Mouse (Mus musculus) small intestine, adult 2 months (tissue): Measurements from ENCODE around the gene Ddx19b. TPM values are rescaled to one million over a fixed set of nuclear protein-coding genes. Genes with fewer than 3 reads are reported as not detected.

Experiments
- H3K27ac ChIP-seq: fragments of 200-500 bp; 2 replicates; pipeline ENCODE4 v1.5.1; 2012; ENCODE audit warnings: low read depth, low read length, control low read depth, inconsistent platforms; ENCODE audit not compliant: insufficient read depth
- H3K27me3 ChIP-seq: fragments of 200-500 bp; 2 replicates; pipeline ENCODE4 v1.6.1; 2012; ENCODE audit warnings: mild to moderate bottlenecking, moderate library complexity, low read length, inconsistent platforms; ENCODE audit not compliant: control insufficient read depth, insufficient read depth
- H3K36me3 ChIP-seq: fragments of 200-500 bp; 2 replicates; pipeline ENCODE4 v1.6.1; 2012; ENCODE audit warnings: mild to moderate bottlenecking, low read length, control low read depth, inconsistent platforms; ENCODE audit not compliant: control insufficient read depth, insufficient read depth
- H3K4me1 ChIP-seq: fragments of 200-500 bp; 2 replicates; pipeline ENCODE4 v1.6.1; 2012; ENCODE audit warnings: low read length, inconsistent platforms, mixed read lengths; ENCODE audit not compliant: control insufficient read depth, insufficient read depth, insufficient read length
- H3K4me3 ChIP-seq: fragments of 200-500 bp; 2 replicates; pipeline ENCODE4 v1.5.1; 2012; ENCODE audit warnings: low read depth, mild to moderate bottlenecking, control low read depth, inconsistent platforms, low read length, moderate library complexity
- CTCF ChIP-seq: fragments of 200-500 bp; IDR thresholded peaks from 2 replicates; pipeline ENCODE4 v1.5.1; 2012; ENCODE audit warnings: low read depth, mild to moderate bottlenecking, control low read depth, inconsistent platforms, low read length, moderate library complexity, mixed read lengths; ENCODE audit not compliant: insufficient replicate concordance, insufficient read length; ENCODE audit errors: extremely low read depth
- POLR2A ChIP-seq: fragments of 200-500 bp; IDR thresholded peaks from 2 replicates; pipeline ENCODE4 v1.6.1; 2012; ENCODE audit warnings: low read depth, mild to moderate bottlenecking, control low read depth, inconsistent platforms, low read length, moderate library complexity
- WGBS: fragments of 180-500 bp; shearing (Covaris S2); methylation state at CpG from one replicate; pipeline ENCODE4 v1.1.7; 2018; 5-methylcytosine and 5-hydroxymethylcytosine counted together
- polyA plus RNA-seq: library from polyadenylated mRNA; depleted of rRNA; stranded (reverse); fragments of >200 nt; gene quantifications from 2 replicates; pipeline ENCODE4 v1.2.3, GENCODE M21; 2012

Gene Ddx19b
- polyA plus RNA-seq, 1 experiment: 1.7 TPM

- Histone ChIP-seq H3K27me3 (no peaks in the 10 kb centered on the region), H3K27ac (no peak overlapping the region), H3K36me3 (peaks cover 48% of the 10 kb centered on the region), H3K4me1 (peaks cover 5% of the 10 kb centered on the region; the same call in 1 of the 2 replicates), H3K4me3 (no peak overlapping the region)
- WGBS: 92% methylated on average over 17 of the region's 17 CpGs
- TF ChIP-seq POLR2A (no peak), CTCF (no peak)
These were observed 23.6 kb upstream of the Ddx19b start for GRCm38 (mm10) chr8:111055031-111055634.

GRCm38 (mm10) chr8:111053827-111054518 lies 22.4 kb upstream of the Ddx19b start:
- Histone ChIP-seq H3K27me3 (no peaks in the 10 kb centered on the region), H3K36me3 (peaks cover 57% of the 10 kb centered on the region), H3K4me3 (no peak overlapping the region), H3K4me1 (peaks cover 5% of the 10 kb centered on the region; the same call in 1 of the 2 replicates), H3K27ac (no peak overlapping the region)
- no peak for TF ChIP-seq POLR2A
- TF ChIP-seq CTCF: no peak
- 89% methylated on average over 12 of the region's 12 CpGs for WGBS

- no peak overlapping the region for H3K27ac ChIP-seq
- H3K4me1 ChIP-seq: no peaks in the 10 kb centered on the region
- H3K27me3 ChIP-seq: no peaks in the 10 kb centered on the region
- H3K4me3 ChIP-seq: no peak overlapping the region
- peaks cover 89% of the 10 kb centered on the region for H3K36me3 ChIP-seq
- TF ChIP-seq POLR2A: no peak
- no peak for TF ChIP-seq CTCF
- WGBS: 90% methylated on average over 7 of the region's 7 CpGs
These were observed 17.6 kb upstream of the Ddx19b start for GRCm38 (mm10) chr8:111049106-111049505.

- TF ChIP-seq POLR2A (no peak), CTCF (no peak)
- WGBS: 91% methylated on average over 2 of the region's 2 CpGs
- H3K36me3 ChIP-seq: peaks cover 87% of the 10 kb centered on the region
These were observed 17.1 kb upstream of the Ddx19b start for GRCm38 (mm10) chr8:111048694-111049093.

GRCm38 (mm10) chr8:111044003-111044734 lies 12.6 kb upstream of the Ddx19b start:
- TF ChIP-seq CTCF: no peak
- TF ChIP-seq POLR2A: no peak
- H3K4me1 ChIP-seq: no peaks in the 10 kb centered on the region
- H3K27me3 ChIP-seq: no peaks in the 10 kb centered on the region
- H3K4me3 ChIP-seq: no peak overlapping the region
- no peak overlapping the region for H3K27ac ChIP-seq
- peaks cover 88% of the 10 kb centered on the region for H3K36me3 ChIP-seq
- 29% methylated on average over 2 of the region's 2 CpGs for WGBS

More at GRCm38 (mm10) chr8:111048694-111049093, 17.1 kb upstream of the Ddx19b start:
- no peaks in the 10 kb centered on the region for H3K4me1 ChIP-seq
- H3K27ac ChIP-seq: no peak overlapping the region
- no peaks in the 10 kb centered on the region for H3K27me3 ChIP-seq
- H3K4me3 ChIP-seq: no peak overlapping the region

GRCm38 (mm10) chr8:111042546-111042945 lies 11.0 kb upstream of the Ddx19b start:
- Histone ChIP-seq H3K27me3 (no peaks in the 10 kb centered on the region), H3K4me1 (no peaks in the 10 kb centered on the region), H3K4me3 (no peak overlapping the region), H3K36me3 (peaks cover 85% of the 10 kb centered on the region), H3K27ac (no peak overlapping the region)
- TF ChIP-seq POLR2A (no peak), CTCF (no peak)
- WGBS: 93% methylated on average over 19 of the region's 19 CpGs

- peaks cover 33% of the 10 kb centered on the region for H3K36me3 ChIP-seq
These were observed 5.0 kb upstream of the Ddx19b start for GRCm38 (mm10) chr8:111036591-111036990.

More at GRCm38 (mm10) chr8:111036591-111036990, 5.0 kb upstream of the Ddx19b start:
- H3K4me1 ChIP-seq: peaks cover 2% of the 10 kb centered on the region
- no peak overlapping the region for H3K4me3 ChIP-seq
- WGBS: 92% methylated on average over 15 of the region's 15 CpGs
- H3K27me3 ChIP-seq: no peaks in the 10 kb centered on the region
- TF ChIP-seq POLR2A (no peak), CTCF (no peak)
- H3K27ac ChIP-seq: no peak overlapping the region
